Mouse (Mus musculus): ENCODE results near the gene Vwc2.

Vwc2 gene

GRCm38 (mm10) chr11:11113576-11114233, at the start of gene Vwc2:
Vwc2 (plus strand) TSS chr11:11114223.
- DNase-seq (ENCODE audit: low read depth, low spot score): peak; percentile 76

- DNase-seq (ENCODE audit: low read depth, low spot score): no peak
Observed at GRCm38 (mm10) chr11:11088162-11088756, 25.8 kb upstream of the Vwc2 start.

- no peak for DNase-seq (ENCODE audit: low read depth, low spot score)
Observed at GRCm38 (mm10) chr11:11097606-11098005, 16.4 kb upstream of the Vwc2 start.

GRCm38 (mm10) chr11:11098282-11098681, 15.7 kb upstream of the Vwc2 start:
- no peak for DNase-seq (ENCODE audit: low read depth, low spot score)

GRCm38 (mm10) chr11:11099011-11099410, 15.0 kb upstream of the Vwc2 start:
- no peak for DNase-seq (ENCODE audit: low read depth, low spot score)

GRCm38 (mm10) chr11:11102182-11102581, 11.8 kb upstream of the Vwc2 start:
- DNase-seq (ENCODE audit: low read depth, low spot score): peak; percentile 55

GRCm38 (mm10) chr11:11102620-11103019, 11.4 kb upstream of the Vwc2 start:
- DNase-seq (ENCODE audit: low read depth, low spot score): peak; percentile 24

GRCm38 (mm10) chr11:11108922-11109321, 5.1 kb upstream of the Vwc2 start:
- no peak for DNase-seq (ENCODE audit: low read depth, low spot score)

- no peak for DNase-seq (ENCODE audit: low read depth, low spot score)
Observed at GRCm38 (mm10) chr11:11114234-11115030, 409 bp downstream of the Vwc2 start.

- peak; percentile 27 for DNase-seq (ENCODE audit: low read depth, low spot score)
Observed at GRCm38 (mm10) chr11:11115031-11115647, 1.1 kb downstream of the Vwc2 start.

- peak; percentile 47 for DNase-seq (ENCODE audit: low read depth, low spot score)
Observed at GRCm38 (mm10) chr11:11115648-11116590, 1.9 kb downstream of the Vwc2 start.

- no peak for DNase-seq (ENCODE audit: low read depth, low spot score)
Observed at GRCm38 (mm10) chr11:11116736-11117135, 2.7 kb downstream of the Vwc2 start.

- DNase-seq (ENCODE audit: low read depth, low spot score): peak; percentile 38
Observed at GRCm38 (mm10) chr11:11122866-11123265, 8.8 kb downstream of the Vwc2 start.

GRCm38 (mm10) chr11:11131414-11132077, 17.5 kb downstream of the Vwc2 start:
- peak; percentile 72 for DNase-seq (ENCODE audit: low read depth, low spot score)

- DNase-seq (ENCODE audit: low read depth, low spot score): no peak
Observed at GRCm38 (mm10) chr11:11140622-11141021, 26.6 kb downstream of the Vwc2 start.

- DNase-seq (ENCODE audit: low read depth, low spot score): no peak
Observed at GRCm38 (mm10) chr11:11152681-11153080, 38.7 kb downstream of the Vwc2 start.

- DNase-seq (ENCODE audit: low read depth, low spot score): no peak
Observed at GRCm38 (mm10) chr11:11171396-11171795, 57.4 kb downstream of the Vwc2 start.

GRCm38 (mm10) chr11:11175259-11175658, 61.2 kb downstream of the Vwc2 start:
- peak; percentile 45 for DNase-seq (ENCODE audit: low read depth, low spot score)

- DNase-seq (ENCODE audit: low read depth, low spot score): no peak
Observed at GRCm38 (mm10) chr11:11182705-11183104, 68.7 kb downstream of the Vwc2 start.

- peak; percentile 47 for DNase-seq (ENCODE audit: low read depth, low spot score)
Observed at GRCm38 (mm10) chr11:11223162-11223561, 109.1 kb downstream of the Vwc2 start.
